Mouse (Mus musculus): Measurements from ENCODE around the gene Jak2. TPM values are rescaled to one million over a fixed set of nuclear protein-coding genes. Genes with fewer than 3 reads are reported as not detected.

Gene Jak2
- polyA plus RNA-seq, 1 experiment from 2014 or later, result 26.6 TPM

DNA sequence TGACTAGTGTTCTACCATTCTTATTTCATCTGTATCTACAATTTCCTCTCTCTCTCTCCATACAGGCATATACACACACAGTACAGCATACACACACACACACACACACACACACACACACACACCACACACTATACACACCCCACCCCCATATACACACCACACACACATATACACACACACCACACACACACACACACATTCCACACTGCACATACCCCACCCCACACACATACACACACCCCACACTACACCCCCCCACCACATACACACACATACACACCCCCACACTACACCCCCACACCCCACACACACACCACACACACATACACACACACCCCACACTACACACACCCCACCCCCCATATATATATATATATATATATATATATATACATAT is 93.2 kb downstream of the Jak2 start:
- no peaks in the 10 kb centered on the region for H3K79me2 ChIP-seq (ENCODE audit: inconsistent target)
- H3K27ac ChIP-seq, result no peak overlapping the region
- H3K36me3 ChIP-seq (ENCODE audit: inconsistent target), result peaks cover 8% of the 10 kb centered on the region
- no peak overlapping the region for H3K4me3 ChIP-seq (ENCODE audit: inconsistent target)

- WGBS (ENCODE audit: missing documents), result 93% methylated on average over 5 of the region's 6 CpGs
- H3K36me3 ChIP-seq (ENCODE audit: inconsistent target), result peaks cover 15% of the 10 kb centered on the region
- H3K27ac ChIP-seq, result no peak overlapping the region
Observed at GRCm38 (mm10) chr19:29345636-29346035, 94.0 kb downstream of the Jak2 start.

GRCm38 (mm10) chr19:29350991-29351390 is 99.4 kb downstream of the Jak2 start:
- Histone ChIP-seq H3K79me2 (ENCODE audit: inconsistent target) (no peaks in the 10 kb centered on the region), H3K27ac (no peak overlapping the region), H3K4me3 (ENCODE audit: inconsistent target) (no peak overlapping the region), H3K36me3 (ENCODE audit: inconsistent target) (peaks cover 43% of the 10 kb centered on the region)
- WGBS (ENCODE audit: missing documents), result 96% methylated on average over 5 of the region's 5 CpGs

More at GRCm38 (mm10) chr19:29345636-29346035, 94.0 kb downstream of the Jak2 start:
- Histone ChIP-seq H3K79me2 (ENCODE audit: inconsistent target) (no peaks in the 10 kb centered on the region), H3K4me3 (ENCODE audit: inconsistent target) (no peak overlapping the region)

- H3K27ac ChIP-seq, result peak overlapping the region; percentile 2; the same call in 1 of the 2 replicates
Observed at GRCm38 (mm10) chr19:29354895-29355877, 103.6 kb downstream of the Jak2 start.

GRCm38 (mm10) chr19:29356281-29356680 is 104.7 kb downstream of the Jak2 start:
- Histone ChIP-seq H3K79me2 (ENCODE audit: inconsistent target) (peaks cover 16% of the 10 kb centered on the region; the same call in 1 of the 2 replicates), H3K4me3 (ENCODE audit: inconsistent target) (no peak overlapping the region), H3K36me3 (ENCODE audit: inconsistent target) (peaks cover 45% of the 10 kb centered on the region), H3K27ac (no peak overlapping the region)
- 90% methylated on average over 11 of the region's 11 CpGs for WGBS (ENCODE audit: missing documents)

More at GRCm38 (mm10) chr19:29354895-29355877, 103.6 kb downstream of the Jak2 start:
- Histone ChIP-seq H3K4me3 (ENCODE audit: inconsistent target) (peak overlapping the region; percentile 15; the same call in 1 of the 2 replicates), H3K79me2 (ENCODE audit: inconsistent target) (peaks cover 5% of the 10 kb centered on the region; the same call in 1 of the 2 replicates), H3K36me3 (ENCODE audit: inconsistent target) (peaks cover 56% of the 10 kb centered on the region)
- 5% methylated on average over 19 of the region's 20 CpGs for WGBS (ENCODE audit: missing documents)

DNA sequence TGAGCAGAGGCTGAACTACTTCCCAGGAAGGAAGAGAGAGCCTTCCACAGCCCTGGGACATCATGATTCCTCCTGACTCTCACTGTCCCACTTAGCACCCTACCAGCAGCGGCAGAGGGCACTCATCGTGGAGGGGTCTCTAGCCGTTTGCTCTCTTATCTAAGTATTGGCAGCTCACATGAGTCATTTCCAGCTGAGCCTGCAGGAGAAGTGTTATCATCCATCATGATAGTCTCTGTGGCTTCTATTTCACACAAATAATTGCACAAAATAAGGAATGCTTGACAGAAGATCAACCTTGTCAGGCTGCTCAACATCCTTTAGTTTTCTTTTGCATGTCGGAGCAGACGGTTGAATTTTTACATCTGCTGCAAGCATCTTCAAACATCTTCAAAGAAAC is 108.6 kb downstream of the Jak2 start:
- peaks cover 26% of the 10 kb centered on the region for H3K36me3 ChIP-seq (ENCODE audit: inconsistent target)
- WGBS (ENCODE audit: missing documents), result 87% methylated on average over 5 of the region's 5 CpGs

GRCm38 (mm10) chr19:29361468-29362130 is 110.0 kb downstream of the Jak2 start:
- H3K27ac ChIP-seq, result peak overlapping the region; percentile 28
- WGBS (ENCODE audit: missing documents), result under 1% methylated on average over 32 of the region's 33 CpGs
- H3K36me3 ChIP-seq (ENCODE audit: inconsistent target), result peaks cover 18% of the 10 kb centered on the region
- peaks cover 28% of the 10 kb centered on the region; the same call in 1 of the 2 replicates for H3K79me2 ChIP-seq (ENCODE audit: inconsistent target)
- H3K4me3 ChIP-seq (ENCODE audit: inconsistent target), result peak overlapping the region; percentile 52

More for the DNA sequence above, 108.6 kb downstream of the Jak2 start:
- peaks cover 22% of the 10 kb centered on the region; the same call in 1 of the 2 replicates for H3K79me2 ChIP-seq (ENCODE audit: inconsistent target)
- no peak overlapping the region for H3K27ac ChIP-seq
- no peak overlapping the region for H3K4me3 ChIP-seq (ENCODE audit: inconsistent target)

- peak overlapping the region; percentile 52 for H3K4me3 ChIP-seq (ENCODE audit: inconsistent target)
- WGBS (ENCODE audit: missing documents), result 52% methylated on average over 13 of the region's 13 CpGs
- H3K27ac ChIP-seq, result no peak overlapping the region
- H3K79me2 ChIP-seq (ENCODE audit: inconsistent target), result peaks cover 30% of the 10 kb centered on the region
- peaks cover 12% of the 10 kb centered on the region for H3K36me3 ChIP-seq (ENCODE audit: inconsistent target)
Observed at GRCm38 (mm10) chr19:29362173-29362930, 110.7 kb downstream of the Jak2 start.

Other genes starting within 250 kb of the Jak2 start
- 36.0 to 43.1 TPM (median 41.6 TPM) in 3 replicates for gene Ak3, start 203.9 kb upstream of the Jak2 start, polyA plus RNA-seq (2018)
- gene Rcl1, start 150.5 kb upstream of the Jak2 start, polyA plus RNA-seq (2018), result 5.0 to 11.9 TPM (median 5.2 TPM) in 3 replicates
- 10.1 to 21.0 TPM (median 14.9 TPM) in 3 replicates for gene Insl6, start 73.5 kb downstream of the Jak2 start, polyA plus RNA-seq (2018)
- gene Rln1, start 82.8 kb downstream of the Jak2 start, polyA plus RNA-seq (2018), result not detected in 3 replicates
- gene Plgrkt, start 115.6 kb downstream of the Jak2 start, polyA plus RNA-seq (2018), result 65.1 to 163 TPM (median 83.5 TPM) in 3 replicates
- 44.6 to 125 TPM (median 104 TPM) in 3 replicates for gene Cd274, start 115.6 kb downstream of the Jak2 start, polyA plus RNA-seq (2018)
- 0.09 to 0.18 TPM in 2 of 3 replicates, not detected in the other for gene Pdcd1lg2, start 159.1 kb downstream of the Jak2 start, polyA plus RNA-seq (2018)

Data from macrophage (primary cell).